Mouse (Mus musculus) adipocyte (in vitro differentiated cells): ENCODE data around the gene Vmn1r85.
"Not testable (repeated sequence)": the region's sequence is repeated elsewhere in the genome, so short reads cannot be mapped to it uniquely, and the experiment has no call there.

ENCODE experiments used
- DNase-seq: peaks from one replicate; pipeline ENCODE4 v3.0.0-alpha.2; 2016; ENCODE audit warnings: low spot score

The Vmn1r85 gene

GRCm38 (mm10) chr7:13095073-13095472 is at the start of gene Vmn1r85:
Gene Vmn1r85 (minus strand): TSS chr7:13095173.
- no peak for DNase-seq

GRCm38 (mm10) chr7:13140057-13140456 is 45.1 kb upstream of the Vmn1r85 start, which contains the start of gene Vmn1r87:
Gene Vmn1r87 (minus strand): TSS chr7:13140157.
- DNase-seq: no peak

GRCm38 (mm10) chr7:13137340-13137739 is 42.4 kb upstream of the Vmn1r85 start:
- DNase-seq: no peak

GRCm38 (mm10) chr7:13131856-13132255 is 36.9 kb upstream of the Vmn1r85 start:
- DNase-seq: no peak

GRCm38 (mm10) chr7:13123554-13124153 is 28.7 kb upstream of the Vmn1r85 start:
- DNase-seq: not testable (repeated sequence)

- no peak for DNase-seq
These were observed 24.8 kb upstream of the Vmn1r85 start, which contains the start of gene Vmn1r86 for GRCm38 (mm10) chr7:13119817-13120216. Gene Vmn1r86 (minus strand): TSS chr7:13119917.

- DNase-seq: peak; percentile 4
These were observed 22.7 kb downstream of the Vmn1r85 start for GRCm38 (mm10) chr7:13072293-13072692.

GRCm38 (mm10) chr7:13063399-13063798 is 31.6 kb downstream of the Vmn1r85 start:
- peak; percentile 22 for DNase-seq

GRCm38 (mm10) chr7:13059536-13059935 is 35.4 kb downstream of the Vmn1r85 start:
- no peak for DNase-seq

- no peak for DNase-seq
These were observed 37.9 kb downstream of the Vmn1r85 start for GRCm38 (mm10) chr7:13056913-13057700.

- peak; percentile 92 for DNase-seq
These were observed 40.5 kb downstream of the Vmn1r85 start, which contains the start of gene Mzf1 for GRCm38 (mm10) chr7:13054287-13055010. Gene Mzf1 (minus strand): TSS chr7:13054764.

- DNase-seq: no peak
These were observed 41.0 kb downstream of the Vmn1r85 start for GRCm38 (mm10) chr7:13053961-13054286.

GRCm38 (mm10) chr7:13053501-13053900 is 41.5 kb downstream of the Vmn1r85 start:
- no peak for DNase-seq

- no peak for DNase-seq
These were observed 42.0 kb downstream of the Vmn1r85 start for GRCm38 (mm10) chr7:13053001-13053400.

- peak; percentile 76 for DNase-seq
These were observed 48.9 kb downstream of the Vmn1r85 start for GRCm38 (mm10) chr7:13046084-13046483.

GRCm38 (mm10) chr7:13044254-13044625 is 50.7 kb downstream of the Vmn1r85 start:
- DNase-seq: no peak

- DNase-seq: no peak
These were observed 51.3 kb downstream of the Vmn1r85 start for GRCm38 (mm10) chr7:13043445-13044253.

- no peak for DNase-seq
These were observed 51.9 kb downstream of the Vmn1r85 start for GRCm38 (mm10) chr7:13043120-13043444.

- no peak for DNase-seq
These were observed 52.5 kb downstream of the Vmn1r85 start for GRCm38 (mm10) chr7:13042511-13042910.

GRCm38 (mm10) chr7:13041256-13041655 is 53.7 kb downstream of the Vmn1r85 start:
- no peak for DNase-seq

- DNase-seq: no peak
These were observed 55.8 kb downstream of the Vmn1r85 start for GRCm38 (mm10) chr7:13039181-13039580.

- DNase-seq: peak; percentile 62
These were observed 56.3 kb downstream of the Vmn1r85 start for GRCm38 (mm10) chr7:13038621-13039169.
